Mouse (Mus musculus) liver, embryonic 16.5 days (tissue): Measurements from ENCODE around the gene Rdh13. TPM values are rescaled to one million over a fixed set of nuclear protein-coding genes. Genes with fewer than 3 reads are reported as not detected.
"Not testable (repeated sequence)": the region's sequence is repeated elsewhere in the genome, so short reads cannot be mapped to it uniquely, and the experiment has no call there.

Experiments used
- ATAC-seq: fragments of 200-750 bp; cut with Nextera tagmentation; 2 replicates; pipeline ENCODE4 v1.8.0; 2017; ENCODE audit warnings: low read depth, mild to moderate bottlenecking, moderate number of reproducible peaks, moderate library complexity
- H3K27ac ChIP-seq: fragments of 300-500 bp; sonication (generic); 2 replicates; pipeline ENCODE4 v1.5.1; 2014; ENCODE audit warnings: mild to moderate bottlenecking, low read length
- H3K27me3 ChIP-seq: fragments of 300-500 bp; sonication (generic); 2 replicates; pipeline ENCODE4 v1.6.1; 2014; ENCODE audit warnings: low read depth, low read length, mixed read lengths; ENCODE audit not compliant: control insufficient read depth, insufficient read depth
- H3K36me3 ChIP-seq: fragments of 300-500 bp; sonication (generic); 2 replicates; pipeline ENCODE4 v1.6.1; 2014; ENCODE audit warnings: mild to moderate bottlenecking; ENCODE audit not compliant: control insufficient read depth, insufficient read depth
- H3K4me1 ChIP-seq: fragments of 300-500 bp; sonication (generic); 2 replicates; pipeline ENCODE4 v1.6.1; 2014; ENCODE audit warnings: low read depth, low read length, mixed read lengths; ENCODE audit not compliant: control insufficient read depth
- H3K4me2 ChIP-seq: fragments of 300-500 bp; sonication (generic); 2 replicates; pipeline ENCODE4 v1.6.1; 2014; ENCODE audit warnings: low read depth, low read length, mixed read lengths
- H3K4me3 ChIP-seq: fragments of 300-500 bp; sonication (generic); 2 replicates; pipeline ENCODE4 v1.5.1; 2014; ENCODE audit warnings: low read depth, mild to moderate bottlenecking, low read length
- H3K9ac ChIP-seq: fragments of 300-500 bp; sonication (generic); 2 replicates; pipeline ENCODE4 v1.6.1; 2014; ENCODE audit warnings: low read depth, low read length
- H3K9me3 ChIP-seq: fragments of 300-500 bp; sonication (generic); replicated peaks from 2 replicates; pipeline ENCODE4 v1.6.1; 2016; ENCODE audit warnings: low read length; ENCODE audit not compliant: control insufficient read depth
- WGBS: fragments of 180-500 bp; shearing (Covaris S2); extraction: QIAGEN DNeasy Blood & Tissue Kit; methylation state at CpG from one replicate; pipeline ENCODE4 v1.1.7; 2014; ENCODE audit not compliant: insufficient replicate concordance; 5-methylcytosine and 5-hydroxymethylcytosine counted together
- microRNA-seq: library from miRNA; unstranded; fragments of <30 nt; microRNA quantifications from one replicate; pipeline ENCODE4, GENCODE M21; 2016
- polyA plus RNA-seq: library from polyadenylated mRNA; unstranded; fragments of >200 nt; fragmentation: Nextera tagmentation; extraction: Ambion mirVana; gene quantifications from 2 replicates; pipeline ENCODE4 v1.2.1, GENCODE M21; 2015

The Rdh13 gene
- polyA plus RNA-seq, 1 experiment from 2014 or later, result 4.3 TPM

- ATAC-seq, result no peak
- no peaks in the 10 kb centered on the region for H3K36me3 ChIP-seq
- WGBS, result 45% methylated on average over 6 of the region's 6 CpGs
Measured at GRCm38 (mm10) chr7:4419681-4420080, 25.8 kb downstream of the Rdh13 start.

GRCm38 (mm10) chr7:4412406-4412805 is 33.0 kb downstream of the Rdh13 start:
- H3K9me3 ChIP-seq, H3K36me3 ChIP-seq, H3K9ac ChIP-seq, H3K4me3 ChIP-seq, H3K27ac ChIP-seq, H3K4me1 ChIP-seq, H3K4me2 ChIP-seq, H3K27me3 ChIP-seq, ATAC-seq: not testable (repeated sequence)
- 79% methylated on average over 15 of the region's 15 CpGs for WGBS

More at GRCm38 (mm10) chr7:4419681-4420080, 25.8 kb downstream of the Rdh13 start:
- H3K27ac ChIP-seq, result no peak overlapping the region
- H3K4me1 ChIP-seq, result no peaks in the 10 kb centered on the region
- H3K4me2 ChIP-seq, result no peak overlapping the region
- no peak overlapping the region for H3K9ac ChIP-seq
- H3K4me3 ChIP-seq, result no peak overlapping the region
- H3K27me3 ChIP-seq, result no peaks in the 10 kb centered on the region
- H3K9me3 ChIP-seq, result no peaks in the 10 kb centered on the region

- no peak within 1 kb of the TSS for H3K27ac ChIP-seq
- H3K9ac ChIP-seq, result no peak within 1 kb of the TSS
- no peak within 1 kb of the TSS for H3K4me2 ChIP-seq
- ATAC-seq, result no peak
- no peak within 1 kb of the TSS for H3K4me3 ChIP-seq
- 46% methylated on average over 1 of the region's 1 CpGs for WGBS
- H3K4me1 ChIP-seq, result no peaks in the 10 kb centered on the region
- H3K36me3 ChIP-seq, result no peaks in the 10 kb centered on the region
- no peaks in the 10 kb centered on the region for H3K27me3 ChIP-seq
- H3K9me3 ChIP-seq, result no peaks in the 10 kb centered on the region
Measured at GRCm38 (mm10) chr7:4397730-4398129, 47.7 kb downstream of the Rdh13 start, which contains the start of gene Gp6. Gene Gp6, minus strand, starts transcription at chr7:4397744.

Small RNAs within 50 kb of the gene (microRNA-seq; reads per million reads assigned to microRNA genes)
- gene Gm24605, result not detected
- not detected for gene Gm24752
- gene Gm25349, result not detected

Other genes with a start within 250 kb of the Rdh13 start
- gene Lilra5, start 207.9 kb downstream of the Rdh13 start, polyA plus RNA-seq, result 0.92 TPM in 2 replicates
- 0.09 and 0.18 TPM in 2 replicates for gene Ncr1, start 107.9 kb downstream of the Rdh13 start, polyA plus RNA-seq
- gene Gp6, start 47.9 kb downstream of the Rdh13 start, polyA plus RNA-seq, result 3.2 and 3.3 TPM in 2 replicates
- gene Eps8l1, start 15.0 kb upstream of the Rdh13 start, polyA plus RNA-seq, result 1.1 and 2.6 TPM in 2 replicates
- gene Ppp1r12c, start 56.0 kb upstream of the Rdh13 start, polyA plus RNA-seq, result 6.9 and 8.0 TPM in 2 replicates
- 9.3 and 15.2 TPM in 2 replicates for gene Tnnt1, start 70.7 kb upstream of the Rdh13 start, polyA plus RNA-seq
- gene Tnni3, start 78.6 kb upstream of the Rdh13 start, polyA plus RNA-seq, result 0.32 and 0.40 TPM in 2 replicates
- gene Dnaaf3, start 86.8 kb upstream of the Rdh13 start, polyA plus RNA-seq, result 0.16 and 0.19 TPM in 2 replicates
- 0.48 and 0.52 TPM in 2 replicates for gene Syt5, start 101.9 kb upstream of the Rdh13 start, polyA plus RNA-seq
- gene Ptprh, start 158.4 kb upstream of the Rdh13 start, polyA plus RNA-seq, result 0.02 TPM in 1 of 2 replicates, not detected in the other
- 38.2 and 39.0 TPM in 2 replicates for gene Tmem86b, start 185.8 kb upstream of the Rdh13 start, polyA plus RNA-seq
- 2.4 and 3.4 TPM in 2 replicates for gene Ppp6r1, start 213.4 kb upstream of the Rdh13 start, polyA plus RNA-seq
- 46.8 and 49.1 TPM in 2 replicates for gene Hspbp1, start 239.4 kb upstream of the Rdh13 start, polyA plus RNA-seq
- gene Brsk1, start 245.0 kb upstream of the Rdh13 start, polyA plus RNA-seq, result 0.14 TPM in 1 of 2 replicates, not detected in the other